Mouse (Mus musculus) neural tube, embryonic 14.5 days (tissue): ENCODE measurements around the gene Wdr81. TPM values are rescaled to one million over a fixed set of nuclear protein-coding genes. Genes with fewer than 3 reads are reported as not detected.
A peak's percentile ranks its signal among the peaks of the same experiment; 100 is the strongest.

ENCODE experiments used
- ATAC-seq: fragments of 200-750 bp; cut with Nextera tagmentation; 2 replicates; pipeline ENCODE4 v1.8.0; 2017; ENCODE audit warnings: low read depth, mild to moderate bottlenecking, moderate TSS enrichment, moderate library complexity
- H3K27ac ChIP-seq: fragments of 300-500 bp; sonication (generic); 2 replicates; pipeline ENCODE4 v1.5.1; 2014; ENCODE audit warnings: low read depth, mild to moderate bottlenecking, control low read depth, low read length, moderate library complexity, mixed read lengths
- H3K27me3 ChIP-seq: fragments of 300-500 bp; sonication (generic); 2 replicates; pipeline ENCODE4 v1.6.1; 2014; ENCODE audit warnings: low read length; ENCODE audit not compliant: control insufficient read depth, insufficient read depth
- H3K36me3 ChIP-seq: fragments of 300-500 bp; sonication (generic); 2 replicates; pipeline ENCODE4 v1.6.1; 2014; ENCODE audit warnings: low read length, mixed read lengths; ENCODE audit not compliant: control insufficient read depth, insufficient read depth
- H3K4me1 ChIP-seq: fragments of 300-500 bp; sonication (generic); 2 replicates; pipeline ENCODE4 v1.6.1; 2014; ENCODE audit warnings: low read length; ENCODE audit not compliant: control insufficient read depth, insufficient read depth
- H3K4me2 ChIP-seq: fragments of 300-500 bp; sonication (generic); 2 replicates; pipeline ENCODE4 v1.6.1; 2014; ENCODE audit warnings: mild to moderate bottlenecking, low read depth, low read length, control low read depth
- H3K4me3 ChIP-seq: fragments of 300-500 bp; sonication (generic); 2 replicates; pipeline ENCODE4 v1.5.1; 2014; ENCODE audit warnings: low read depth, low read length, control low read depth, mixed read lengths
- H3K9ac ChIP-seq: fragments of 300-500 bp; sonication (generic); replicated peaks from 2 replicates; pipeline ENCODE4 v1.6.1; 2014; ENCODE audit warnings: low read depth, mild to moderate bottlenecking, control low read depth, low read length, mixed read lengths
- H3K9me3 ChIP-seq: fragments of 300-500 bp; sonication (generic); 2 replicates; pipeline ENCODE4 v1.6.1; 2016; ENCODE audit warnings: low read length; ENCODE audit not compliant: control insufficient read depth
- WGBS: fragments of 180-500 bp; shearing (Covaris S2); extraction: QIAGEN DNeasy Blood & Tissue Kit; methylation state at CpG from one replicate; pipeline ENCODE4 v1.1.7; 2014; 5-methylcytosine and 5-hydroxymethylcytosine counted together
- microRNA counts: library from miRNA; unstranded; fragments of <30 nt; microRNA quantifications from one replicate; lab custom pipeline; 2016
- microRNA-seq: library from miRNA; unstranded; fragments of <30 nt; microRNA quantifications from one replicate; pipeline ENCODE4, GENCODE M21; 2016
- polyA plus RNA-seq: library from polyadenylated mRNA; unstranded; fragments of >200 nt; fragmentation: Nextera tagmentation; extraction: Ambion mirVana; gene quantifications from 2 replicates; pipeline ENCODE4 v1.2.1, GENCODE M21; 2014

Gene Wdr81
- polyA plus RNA-seq, 1 experiment from 2014 or later, result 6.3 TPM

DNA sequence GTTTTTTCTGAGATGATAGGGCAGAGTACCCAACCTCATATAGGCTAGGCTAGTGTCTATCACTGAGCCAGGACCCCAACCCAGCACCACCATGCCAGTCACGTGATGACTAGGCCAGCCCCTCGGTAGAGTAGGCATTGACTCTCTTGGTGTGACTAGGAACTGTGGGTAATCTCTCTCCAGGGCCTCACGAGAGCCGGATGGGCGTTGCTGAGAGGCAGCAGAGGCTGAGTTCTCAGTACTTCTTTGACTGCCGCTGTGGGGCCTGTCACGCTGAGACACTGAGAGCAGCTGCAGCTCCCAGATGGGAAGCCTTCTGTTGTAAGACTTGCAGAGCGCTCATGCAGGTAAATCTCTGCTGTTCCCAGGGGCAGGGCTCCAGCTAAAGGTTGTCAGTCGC, 54.4 kb downstream of the Wdr81 start:
- Histone ChIP-seq H3K27me3 (no peaks in the 10 kb centered on the region), H3K9me3 (no peaks in the 10 kb centered on the region), H3K4me2 (no peak overlapping the region), H3K4me3 (no peak overlapping the region), H3K4me1 (no peaks in the 10 kb centered on the region), H3K9ac (no peak overlapping the region), H3K36me3 (no peaks in the 10 kb centered on the region), H3K27ac (no peak overlapping the region)
- WGBS, result 63% methylated on average over 9 of the region's 9 CpGs
- no peak for ATAC-seq

DNA sequence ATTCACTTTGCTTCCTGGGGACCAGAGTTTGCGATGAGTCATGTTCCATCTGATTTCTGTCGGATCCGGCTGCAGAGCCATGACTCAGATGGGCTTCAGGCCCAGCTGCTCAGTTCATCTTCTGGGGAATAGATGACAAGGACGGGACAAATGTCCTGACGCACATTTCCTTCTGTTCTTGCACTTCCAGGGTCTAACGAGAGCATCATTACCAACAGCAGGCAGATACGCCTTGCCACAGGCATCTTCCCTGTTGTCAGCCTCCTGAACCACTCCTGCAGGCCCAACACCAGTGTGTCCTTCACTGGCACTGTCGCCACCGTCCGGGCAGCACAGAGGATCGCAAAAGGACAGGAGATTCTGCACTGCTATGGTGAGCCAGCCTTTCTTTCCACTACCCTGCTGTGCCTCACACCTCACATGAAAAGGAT, 55.1 kb downstream of the Wdr81 start:
- no peaks in the 10 kb centered on the region for H3K9me3 ChIP-seq
- no peaks in the 10 kb centered on the region for H3K27me3 ChIP-seq
- H3K27ac ChIP-seq, result no peak overlapping the region
- no peak overlapping the region for H3K9ac ChIP-seq
- no peak overlapping the region for H3K4me2 ChIP-seq
- H3K36me3 ChIP-seq, result no peaks in the 10 kb centered on the region
- 85% methylated on average over 11 of the region's 11 CpGs for WGBS
- no peaks in the 10 kb centered on the region for H3K4me1 ChIP-seq
- no peak overlapping the region for H3K4me3 ChIP-seq
- no peak for ATAC-seq

DNA sequence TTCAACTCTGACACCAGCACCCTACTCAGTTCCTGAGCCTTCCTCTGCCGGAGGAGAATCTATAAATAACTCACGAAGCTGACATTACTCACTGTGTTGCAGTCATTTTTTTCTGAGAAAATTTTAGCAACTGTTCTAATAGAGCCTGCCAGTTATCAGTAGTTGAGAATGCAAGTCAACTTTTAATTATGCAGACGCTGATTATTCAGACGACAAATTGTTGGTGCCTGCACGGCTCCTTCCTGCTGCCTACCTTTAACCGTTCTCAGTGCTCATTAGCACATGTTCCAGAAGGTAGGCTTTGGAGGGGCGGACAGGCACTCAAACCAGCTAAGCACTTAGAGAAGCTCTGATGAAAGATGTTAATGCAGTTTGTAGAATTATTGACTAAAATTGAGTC, 57.1 kb downstream of the Wdr81 start:
- Histone ChIP-seq H3K27me3 (no peaks in the 10 kb centered on the region), H3K27ac (no peak overlapping the region), H3K9me3 (no peaks in the 10 kb centered on the region), H3K9ac (no peak overlapping the region), H3K36me3 (no peaks in the 10 kb centered on the region), H3K4me1 (no peaks in the 10 kb centered on the region), H3K4me3 (no peak overlapping the region), H3K4me2 (no peak overlapping the region)
- 73% methylated on average over 7 of the region's 7 CpGs for WGBS
- ATAC-seq, result no peak

DNA sequence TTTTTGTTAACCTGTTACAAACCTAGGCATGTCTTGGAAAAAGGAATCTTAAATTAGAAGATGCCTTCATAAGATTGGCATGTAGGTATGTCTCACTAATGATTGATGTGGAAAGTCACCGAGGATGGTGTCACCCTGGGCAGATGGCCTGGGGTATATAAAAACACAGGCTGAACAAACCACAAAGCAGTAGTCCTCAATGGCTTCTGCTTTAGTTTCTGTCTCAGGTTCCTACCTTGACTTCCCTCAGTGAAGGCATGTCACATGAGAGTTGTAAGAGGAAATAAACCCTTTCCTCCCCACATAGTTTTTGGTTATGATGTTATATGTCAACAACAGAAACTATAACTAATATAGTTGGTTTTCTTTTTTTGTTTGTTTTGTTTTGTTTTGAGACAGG, 58.9 kb downstream of the Wdr81 start:
- no peak for ATAC-seq
- Histone ChIP-seq H3K27me3 (no peaks in the 10 kb centered on the region), H3K36me3 (no peaks in the 10 kb centered on the region), H3K4me3 (no peak overlapping the region), H3K9me3 (no peaks in the 10 kb centered on the region), H3K4me2 (no peak overlapping the region), H3K4me1 (no peaks in the 10 kb centered on the region), H3K27ac (no peak overlapping the region), H3K9ac (no peak overlapping the region)
- 82% methylated on average over 1 of the region's 1 CpGs for WGBS

MicroRNAs within 50 kb of the gene (microRNA counts, 519-probe panel; counts per million panel counts)
- microRNA mmu-miR-22 (lab: Ali Mortazavi, UCI), result 5,355 counts per million, percentile 76 among the panel's probes with 10 or more counts

Small RNA genes within 50 kb of the gene (microRNA-seq; reads per million reads assigned to microRNA genes)
- 4,196 reads per million, percentile 90 among the genes with 10 or more reads in this experiment for gene Mir22

Other genes starting within 250 kb of the Wdr81 start
- 41.4 and 46.5 TPM in 2 replicates for gene Rpa1, start 106.4 kb downstream of the Wdr81 start, polyA plus RNA-seq
- gene Smyd4, start 106.3 kb downstream of the Wdr81 start, polyA plus RNA-seq, result 15.3 and 17.7 TPM in 2 replicates
- 5.1 and 80.9 TPM in 2 replicates for gene Serpinf1, start 32.0 kb downstream of the Wdr81 start, polyA plus RNA-seq
- gene Serpinf2, start 15.1 kb downstream of the Wdr81 start, polyA plus RNA-seq, result 0.27 TPM in 2 replicates
- gene Tlcd2, start 7.0 kb upstream of the Wdr81 start, polyA plus RNA-seq, result 1.8 and 4.0 TPM in 2 replicates
- gene Prpf8, start 32.1 kb upstream of the Wdr81 start, polyA plus RNA-seq, result 65.0 and 82.8 TPM in 2 replicates
- 2.8 and 3.5 TPM in 2 replicates for gene Rilp, start 55.4 kb upstream of the Wdr81 start, polyA plus RNA-seq
- 1.8 and 3.8 TPM in 2 replicates for gene Scarf1, start 58.8 kb upstream of the Wdr81 start, polyA plus RNA-seq
- 15.5 and 17.0 TPM in 2 replicates for gene Slc43a2, start 77.0 kb upstream of the Wdr81 start, polyA plus RNA-seq
- gene Pitpna, start 133.4 kb upstream of the Wdr81 start, polyA plus RNA-seq, result 128 TPM in 2 replicates
- gene Inpp5k, start 176.3 kb upstream of the Wdr81 start, polyA plus RNA-seq, result 50.0 and 57.4 TPM in 2 replicates
- 5.2 and 9.7 TPM in 2 replicates for gene Myo1c, start 195.8 kb upstream of the Wdr81 start, polyA plus RNA-seq
- 96.5 and 120 TPM in 2 replicates for gene Crk, start 224.5 kb upstream of the Wdr81 start, polyA plus RNA-seq